In the genomic region with DNA sequence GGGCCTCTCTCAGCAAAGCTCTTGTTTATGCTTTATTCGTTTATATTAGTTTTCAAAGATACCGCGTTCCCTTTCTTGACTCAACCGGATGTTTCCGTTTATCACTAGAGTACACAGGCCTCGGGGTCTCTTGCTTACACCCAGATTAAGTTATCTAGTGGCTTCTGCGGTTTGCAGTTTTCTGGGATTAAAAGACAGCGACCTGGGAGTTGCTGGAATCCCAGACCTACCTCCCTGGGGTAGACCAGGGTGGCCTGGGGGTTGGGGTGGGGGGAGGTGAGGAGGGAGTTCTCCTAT, we compare ENCODE assay signal across 9 mouse cellular contexts. TPM values are rescaled to one million over a fixed set of nuclear protein-coding genes. Genes with fewer than 3 reads are reported as not detected.
DNase-seq lines count a peak whose midpoint lies in the region; ATAC-seq lines count a peak whose summit lies in the region.
"Had no signal": no experiment of that assay in that cellular context is flagged by ENCODE, and none has a peak within 500 bp of the region (broad histone marks: within the 10 kb centered on the region; RNA-seq: fewer than 3 reads in every experiment).

No protein-coding gene starts in this region.

- DNase-seq in kidney, postnatal 14 days: no peak
- no peak for DNase-seq in cerebellum, postnatal 25 days
- DNase-seq in cerebellum, adult 9-10 months: no peak

- no peak for ATAC-seq in kidney, embryonic 15.5 days (replicated peaks; ENCODE audit: low FRiP score)
- no peak for ATAC-seq in embryonic facial prominence, embryonic 12.5 days (ENCODE audit: insufficient number of reproducible peaks, insufficient read depth, low FRiP score, low TSS enrichment)
- ATAC-seq in intestine, embryonic 15.5 days: no peak; the same call in 1 of the 2 replicates
- peak; percentile 18 for ATAC-seq in midbrain, embryonic 15.5 days (replicated peaks)
- no peak for ATAC-seq in cerebellum, adult (ENCODE audit: insufficient number of reproducible peaks, low FRiP score, low TSS enrichment)

- H3K4me3 ChIP-seq in kidney, embryonic 15.5 days (replicated peaks): peak overlapping the region; percentile 73
- peak overlapping the region; percentile 73 for H3K4me3 ChIP-seq in embryonic facial prominence, embryonic 12.5 days
- peak overlapping the region; percentile 71 for H3K4me3 ChIP-seq in intestine, embryonic 15.5 days (replicated peaks)
- H3K4me3 ChIP-seq in midbrain, embryonic 15.5 days: peak overlapping the region; percentile 55

- H3K27me3 ChIP-seq in kidney, embryonic 15.5 days: no peaks in the 10 kb centered on the region
- H3K27me3 ChIP-seq in embryonic facial prominence, embryonic 12.5 days: no peaks in the 10 kb centered on the region
- no peaks in the 10 kb centered on the region for H3K27me3 ChIP-seq in intestine, embryonic 15.5 days (replicated peaks)
- H3K27me3 ChIP-seq in midbrain, embryonic 15.5 days (replicated peaks): 0 out of 2 replicates have a peak, but pooled peaks cover 4% of the 10 kb centered on the region

- no peak overlapping the region for H3K27ac ChIP-seq in kidney, embryonic 15.5 days
- no peak overlapping the region for H3K27ac ChIP-seq in embryonic facial prominence, embryonic 12.5 days
- H3K27ac ChIP-seq in intestine, embryonic 15.5 days: no peak overlapping the region
- H3K27ac ChIP-seq in midbrain, embryonic 15.5 days: no peak overlapping the region

- no peaks in the 10 kb centered on the region for H3K9me3 ChIP-seq in kidney, embryonic 15.5 days (replicated peaks)
- no peaks in the 10 kb centered on the region for H3K9me3 ChIP-seq in embryonic facial prominence, embryonic 12.5 days
- no peaks in the 10 kb centered on the region for H3K9me3 ChIP-seq in intestine, embryonic 15.5 days
- no peaks in the 10 kb centered on the region for H3K9me3 ChIP-seq in midbrain, embryonic 15.5 days

- peak overlapping the region; percentile 70 for H3K9ac ChIP-seq in kidney, embryonic 15.5 days
- H3K9ac ChIP-seq in embryonic facial prominence, embryonic 12.5 days: peak overlapping the region; percentile 74; the same call in 1 of the 2 replicates
- peak overlapping the region; percentile 70; the same call in 1 of the 2 replicates for H3K9ac ChIP-seq in intestine, embryonic 15.5 days
- H3K9ac ChIP-seq in midbrain, embryonic 15.5 days: peak overlapping the region; percentile 53; the same call in 1 of the 2 replicates

- 5% methylated on average over 8 of the region's 8 CpGs for WGBS in kidney, embryonic 15.5 days
- 3% methylated on average over 8 of the region's 8 CpGs for WGBS in embryonic facial prominence, embryonic 12.5 days
- WGBS in intestine, embryonic 15.5 days: 8% methylated on average over 8 of the region's 8 CpGs
- WGBS in midbrain, embryonic 15.5 days: 3% methylated on average over 8 of the region's 8 CpGs

- no peaks in the 10 kb centered on the region for H3K36me3 ChIP-seq in kidney, embryonic 15.5 days
- H3K36me3 ChIP-seq in embryonic facial prominence, embryonic 12.5 days: no peaks in the 10 kb centered on the region
- H3K36me3 ChIP-seq in intestine, embryonic 15.5 days: no peaks in the 10 kb centered on the region
- H3K36me3 ChIP-seq in midbrain, embryonic 15.5 days (replicated peaks): no peaks in the 10 kb centered on the region

- peak overlapping the region; percentile 99 for H3K4me2 ChIP-seq in kidney, embryonic 15.5 days
- peak overlapping the region; percentile 100 for H3K4me2 ChIP-seq in embryonic facial prominence, embryonic 12.5 days (replicated peaks)
- H3K4me2 ChIP-seq in intestine, embryonic 15.5 days (replicated peaks): peak overlapping the region; percentile 100
- H3K4me2 ChIP-seq in midbrain, embryonic 15.5 days: peak overlapping the region; percentile 100

- peaks cover 18% of the 10 kb centered on the region for H3K4me1 ChIP-seq in kidney, embryonic 15.5 days
- H3K4me1 ChIP-seq in embryonic facial prominence, embryonic 12.5 days: peaks cover 5% of the 10 kb centered on the region; the same call in 1 of the 2 replicates
- H3K4me1 ChIP-seq in intestine, embryonic 15.5 days (replicated peaks): peaks cover 8% of the 10 kb centered on the region
- peaks cover 8% of the 10 kb centered on the region for H3K4me1 ChIP-seq in midbrain, embryonic 15.5 days

RNA-seq across cellular contexts. Expression of a gene that starts 0.7 kb away (rescaled TPM):
- 1.7 and 1.9 TPM in 2 replicates for polyA plus RNA-seq in kidney, embryonic 15.5 days (2015; fragmentation: Nextera tagmentation; extraction: Ambion mirVana)
- 6.6 and 6.7 TPM in 2 replicates for polyA plus RNA-seq in embryonic facial prominence, embryonic 12.5 days (2016; fragmentation: Nextera tagmentation; extraction: Ambion mirVana)
- polyA plus RNA-seq in intestine, embryonic 15.5 days (2015; fragmentation: Nextera tagmentation; extraction: Ambion mirVana): 2.0 TPM in 2 replicates
- polyA plus RNA-seq in midbrain, embryonic 15.5 days (2015; fragmentation: Nextera tagmentation; extraction: Ambion mirVana): 3.3 and 3.7 TPM in 2 replicates
- polyA plus RNA-seq: Patski had no signal
